Mouse (Mus musculus) kidney, embryonic 15.5 days (tissue): Measurements from ENCODE around the gene Cd109. TPM values are rescaled to one million over a fixed set of nuclear protein-coding genes. Genes with fewer than 3 reads are reported as not detected.

Experiments used
- ATAC-seq: fragments of 200-750 bp; cut with Nextera tagmentation; replicated peaks from 2 replicates; pipeline ENCODE4 v1.8.0; 2017; ENCODE audit warnings: moderate TSS enrichment; ENCODE audit not compliant: low FRiP score
- H3K27ac ChIP-seq: fragments of 300-500 bp; sonication (generic); 2 replicates; pipeline ENCODE4 v1.5.1; 2015; ENCODE audit warnings: mild to moderate bottlenecking, inconsistent platforms
- H3K27me3 ChIP-seq: fragments of 300-500 bp; sonication (generic); 2 replicates; pipeline ENCODE4 v1.6.1; 2015; ENCODE audit warnings: inconsistent platforms
- H3K36me3 ChIP-seq: fragments of 300-500 bp; sonication (generic); 2 replicates; pipeline ENCODE4 v1.6.1; 2015; ENCODE audit warnings: inconsistent platforms
- H3K4me1 ChIP-seq: fragments of 300-500 bp; sonication (generic); 2 replicates; pipeline ENCODE4 v1.6.1; 2015; ENCODE audit warnings: inconsistent platforms
- H3K4me2 ChIP-seq: fragments of 300-500 bp; sonication (generic); 2 replicates; pipeline ENCODE4 v1.6.1; 2015; ENCODE audit warnings: moderate library complexity, mild to moderate bottlenecking, inconsistent platforms
- H3K4me3 ChIP-seq: fragments of 300-500 bp; sonication (generic); replicated peaks from 2 replicates; pipeline ENCODE4 v1.5.1; 2015; ENCODE audit warnings: mild to moderate bottlenecking, inconsistent platforms
- H3K9ac ChIP-seq: fragments of 300-500 bp; sonication (generic); 2 replicates; pipeline ENCODE4 v1.6.1; 2015; ENCODE audit warnings: mild to moderate bottlenecking, inconsistent platforms
- H3K9me3 ChIP-seq: fragments of 300-500 bp; sonication (generic); replicated peaks from 2 replicates; pipeline ENCODE4 v1.6.1; 2016; ENCODE audit warnings: inconsistent platforms
- WGBS: fragments of 180-500 bp; shearing (Covaris S2); methylation state at CpG from one replicate; pipeline ENCODE4 v1.1.7; 2015; ENCODE audit warnings: mixed read lengths; 5-methylcytosine and 5-hydroxymethylcytosine counted together
- polyA plus RNA-seq: library from polyadenylated mRNA; unstranded; fragments of >200 nt; fragmentation: Nextera tagmentation; extraction: Ambion mirVana; gene quantifications from 2 replicates; pipeline ENCODE4 v1.2.1, GENCODE M21; 2015

Gene Cd109
- polyA plus RNA-seq, 1 experiment from 2014 or later: 6.2 TPM

DNA sequence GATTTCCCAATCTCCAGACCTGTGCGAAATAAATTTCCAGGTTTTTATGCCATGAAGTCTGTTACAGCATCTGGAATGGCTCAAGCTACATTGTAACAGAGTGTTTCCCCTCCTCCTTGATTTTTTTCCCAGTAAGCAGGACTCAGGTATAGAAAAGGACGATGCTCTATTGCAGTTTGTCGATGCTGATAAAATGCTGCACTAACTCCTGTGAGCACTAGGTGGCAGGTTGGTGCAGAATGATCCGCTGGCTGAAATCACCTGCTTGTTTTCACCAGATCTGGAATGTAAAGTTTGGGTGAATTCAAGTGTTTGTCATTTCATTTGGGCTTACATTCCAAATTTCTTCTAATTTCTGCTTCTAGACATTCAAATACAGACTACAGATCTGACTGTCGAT is 18.5 kb upstream of the Cd109 start:
- H3K4me3 ChIP-seq: no peak overlapping the region
- H3K9ac ChIP-seq: no peak overlapping the region
- H3K27me3 ChIP-seq: no peaks in the 10 kb centered on the region
- no peak overlapping the region for H3K4me2 ChIP-seq
- WGBS: 7% methylated on average over 5 of the region's 5 CpGs
- no peak overlapping the region for H3K27ac ChIP-seq
- H3K4me1 ChIP-seq: no peaks in the 10 kb centered on the region
- no peaks in the 10 kb centered on the region for H3K36me3 ChIP-seq
- no peak for ATAC-seq
- no peaks in the 10 kb centered on the region for H3K9me3 ChIP-seq

GRCm38 (mm10) chr9:78599927-78600326 is 15.4 kb upstream of the Cd109 start:
- no peak overlapping the region for H3K4me2 ChIP-seq
- H3K9ac ChIP-seq: no peak overlapping the region
- no peak for ATAC-seq
- no peaks in the 10 kb centered on the region for H3K9me3 ChIP-seq
- no peaks in the 10 kb centered on the region for H3K36me3 ChIP-seq
- WGBS: 52% methylated on average over 5 of the region's 5 CpGs
- no peaks in the 10 kb centered on the region for H3K4me1 ChIP-seq
- H3K4me3 ChIP-seq: no peak overlapping the region
- no peaks in the 10 kb centered on the region for H3K27me3 ChIP-seq
- H3K27ac ChIP-seq: no peak overlapping the region

DNA sequence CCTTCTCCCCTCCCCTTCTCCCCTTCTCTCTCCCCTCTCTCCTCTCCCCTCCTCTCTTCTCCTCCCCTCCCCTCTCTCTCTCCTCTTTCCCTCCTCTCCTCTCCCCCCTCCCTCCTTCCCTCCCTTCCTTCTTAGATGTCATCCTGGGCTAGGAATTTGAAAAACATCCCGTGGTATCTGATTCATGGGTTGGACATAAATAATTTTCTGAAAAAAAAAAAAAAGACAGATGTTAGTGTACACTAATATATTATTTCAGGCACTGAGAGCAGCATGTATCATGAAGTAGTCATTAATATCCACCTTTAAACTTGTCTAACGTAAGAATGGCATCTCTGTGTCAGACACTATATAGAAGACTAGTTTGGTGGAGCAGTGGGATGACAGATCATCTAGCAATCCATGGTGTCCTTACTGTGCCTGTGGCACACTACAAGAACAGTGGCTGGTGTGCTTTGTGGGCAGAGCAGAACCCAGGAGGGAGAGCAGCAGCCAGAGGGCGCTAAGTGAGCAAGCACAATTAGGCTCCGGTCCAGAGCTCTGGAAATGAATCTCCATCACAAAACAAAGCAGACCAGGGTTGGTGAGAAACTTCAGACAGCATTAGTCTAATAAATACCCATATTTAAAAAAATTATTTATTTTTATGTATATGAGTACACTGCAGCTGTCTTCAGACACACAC is 14.2 kb upstream of the Cd109 start:
- no peaks in the 10 kb centered on the region for H3K9me3 ChIP-seq
- H3K9ac ChIP-seq: no peak overlapping the region
- WGBS: 49% methylated on average over 4 of the region's 4 CpGs

GRCm38 (mm10) chr9:78614201-78614600 is 1.1 kb upstream of the Cd109 start:
- Histone ChIP-seq H3K27me3 (peaks cover 33% of the 10 kb centered on the region), H3K27ac (no peak overlapping the region), H3K9ac (no peak overlapping the region), H3K4me1 (peaks cover 23% of the 10 kb centered on the region), H3K4me3 (no peak overlapping the region), H3K9me3 (no peaks in the 10 kb centered on the region), H3K36me3 (no peaks in the 10 kb centered on the region), H3K4me2 (no peak overlapping the region)
- no peak for ATAC-seq
- 47% methylated on average over 6 of the region's 6 CpGs for WGBS

More for the DNA sequence above, 14.2 kb upstream of the Cd109 start:
- no peak for ATAC-seq
- H3K36me3 ChIP-seq: no peaks in the 10 kb centered on the region
- no peak overlapping the region for H3K27ac ChIP-seq
- H3K27me3 ChIP-seq: no peaks in the 10 kb centered on the region
- H3K4me2 ChIP-seq: no peak overlapping the region
- H3K4me1 ChIP-seq: peaks cover under 1% of the 10 kb centered on the region; the same call in 1 of the 2 replicates
- no peak overlapping the region for H3K4me3 ChIP-seq

GRCm38 (mm10) chr9:78619285-78619684 is 3.9 kb downstream of the Cd109 start:
- 79% methylated on average over 9 of the region's 9 CpGs for WGBS
- no peak; the same call in 1 of the 2 replicates for ATAC-seq
- H3K27me3 ChIP-seq: peaks cover 23% of the 10 kb centered on the region
- H3K27ac ChIP-seq: 0 out of 2 replicates have a peak overlapping the region, but pooled peaks have one; percentile 20
- H3K4me2 ChIP-seq: no peak overlapping the region
- no peak overlapping the region for H3K4me3 ChIP-seq
- H3K9ac ChIP-seq: no peak overlapping the region
- H3K9me3 ChIP-seq: no peaks in the 10 kb centered on the region
- H3K4me1 ChIP-seq: peaks cover 23% of the 10 kb centered on the region
- no peaks in the 10 kb centered on the region for H3K36me3 ChIP-seq

DNA sequence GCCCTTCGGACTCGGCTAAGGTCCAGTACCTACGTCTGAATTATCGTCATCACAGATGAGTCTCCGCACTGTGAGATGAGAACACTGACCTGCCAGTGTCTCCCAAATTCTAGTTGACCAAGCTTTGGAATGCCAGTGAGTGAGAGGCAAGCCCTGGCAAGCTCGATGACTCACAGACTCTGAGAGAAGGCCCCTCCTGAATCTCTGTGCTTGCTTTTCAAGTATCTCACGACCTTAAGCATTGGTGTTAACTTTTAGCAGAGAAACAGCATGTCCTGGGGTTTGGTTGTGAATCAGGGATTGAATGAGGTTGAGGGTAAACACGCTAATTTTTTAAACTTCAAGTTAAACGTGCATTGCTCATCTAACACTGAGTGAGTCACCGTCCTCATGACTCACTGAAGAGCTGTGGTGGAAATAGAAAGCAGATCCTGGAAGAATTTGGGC is 8.0 kb downstream of the Cd109 start:
- Histone ChIP-seq H3K9ac (no peak overlapping the region), H3K4me1 (no peaks in the 10 kb centered on the region), H3K4me3 (no peak overlapping the region), H3K4me2 (no peak overlapping the region), H3K9me3 (no peaks in the 10 kb centered on the region), H3K27me3 (no peaks in the 10 kb centered on the region), H3K27ac (no peak overlapping the region), H3K36me3 (no peaks in the 10 kb centered on the region)
- no peak for ATAC-seq
- WGBS: 82% methylated on average over 10 of the region's 10 CpGs

DNA sequence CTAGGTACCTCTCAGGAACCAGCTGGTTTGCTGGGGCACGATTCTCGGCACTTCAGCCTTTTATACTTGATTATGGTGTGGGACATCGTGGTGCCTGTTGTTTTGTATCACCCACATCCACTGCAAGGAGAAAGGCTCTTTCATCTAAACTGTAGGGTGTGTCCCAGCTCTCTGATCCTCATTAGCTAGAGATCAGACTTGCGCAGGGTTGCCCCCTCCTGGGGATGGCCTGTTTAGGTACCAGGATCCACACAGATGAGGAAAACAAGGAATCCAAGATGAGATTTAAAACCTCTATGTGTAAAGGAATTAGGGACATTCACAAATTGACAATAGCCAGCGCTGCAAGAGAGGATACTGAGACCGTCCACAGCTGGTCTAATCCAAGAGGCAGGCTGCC is 14.6 kb downstream of the Cd109 start:
- H3K9ac ChIP-seq: no peak overlapping the region
- H3K27ac ChIP-seq: no peak overlapping the region
- ATAC-seq: 0 out of 2 replicates have a peak, but pooled peaks have one; percentile 43
- H3K36me3 ChIP-seq: no peaks in the 10 kb centered on the region
- H3K27me3 ChIP-seq: no peaks in the 10 kb centered on the region
- no peaks in the 10 kb centered on the region for H3K9me3 ChIP-seq
- 53% methylated on average over 6 of the region's 6 CpGs for WGBS
- no peak overlapping the region for H3K4me3 ChIP-seq
- peak overlapping the region; percentile 37 for H3K4me2 ChIP-seq
- H3K4me1 ChIP-seq: peaks cover 6% of the 10 kb centered on the region; the same call in 1 of the 2 replicates

GRCm38 (mm10) chr9:78631755-78632434 is 16.5 kb downstream of the Cd109 start:
- Histone ChIP-seq H3K27me3 (no peaks in the 10 kb centered on the region), H3K4me2 (no peak overlapping the region), H3K4me1 (peaks cover 6% of the 10 kb centered on the region; the same call in 1 of the 2 replicates), H3K4me3 (no peak overlapping the region), H3K36me3 (no peaks in the 10 kb centered on the region), H3K9ac (no peak overlapping the region), H3K27ac (no peak overlapping the region), H3K9me3 (no peaks in the 10 kb centered on the region)
- 78% methylated on average over 6 of the region's 6 CpGs for whole genome bisulfite sequencing
- no peak for ATAC-seq

DNA sequence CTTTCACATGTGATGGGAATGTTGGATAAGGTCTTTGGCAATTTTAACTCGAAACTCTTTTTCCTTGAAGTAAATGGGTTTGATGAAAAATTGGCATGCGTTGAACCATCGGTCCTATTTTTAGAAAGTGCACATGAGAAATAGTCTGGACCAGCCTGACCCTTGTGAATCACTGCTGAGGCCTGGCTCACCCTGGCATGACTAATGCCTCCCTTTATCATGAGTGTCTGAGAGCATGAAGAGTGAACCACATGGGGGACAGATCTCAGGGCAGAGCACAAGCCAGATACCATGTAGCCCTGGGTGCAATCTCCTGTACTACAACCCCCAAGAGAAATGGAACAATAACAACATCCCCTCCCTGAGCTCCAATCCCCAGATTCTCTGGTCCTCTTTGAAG is 18.6 kb downstream of the Cd109 start:
- 92% methylated on average over 3 of the region's 3 CpGs for WGBS
- no peak overlapping the region for H3K27ac ChIP-seq
- no peak for ATAC-seq
- no peaks in the 10 kb centered on the region for H3K9me3 ChIP-seq
- no peak overlapping the region for H3K9ac ChIP-seq
- H3K4me2 ChIP-seq: no peak overlapping the region
- no peaks in the 10 kb centered on the region for H3K36me3 ChIP-seq
- no peak overlapping the region for H3K4me3 ChIP-seq
- peaks cover 6% of the 10 kb centered on the region; the same call in 1 of the 2 replicates for H3K4me1 ChIP-seq
- no peaks in the 10 kb centered on the region for H3K27me3 ChIP-seq

- Histone ChIP-seq H3K9me3 (no peaks in the 10 kb centered on the region), H3K9ac (no peak overlapping the region), H3K27ac (no peak overlapping the region), H3K4me2 (no peak overlapping the region), H3K27me3 (no peaks in the 10 kb centered on the region), H3K4me1 (no peaks in the 10 kb centered on the region), H3K36me3 (no peaks in the 10 kb centered on the region), H3K4me3 (no peak overlapping the region)
- WGBS: 88% methylated on average over 4 of the region's 4 CpGs
- no peak for ATAC-seq
Observed at GRCm38 (mm10) chr9:78641386-78641785, 26.0 kb downstream of the Cd109 start.

- Histone ChIP-seq H3K4me1 (no peaks in the 10 kb centered on the region), H3K27ac (no peak overlapping the region), H3K36me3 (no peaks in the 10 kb centered on the region), H3K9ac (no peak overlapping the region), H3K4me3 (no peak overlapping the region), H3K4me2 (no peak overlapping the region), H3K9me3 (no peaks in the 10 kb centered on the region), H3K27me3 (no peaks in the 10 kb centered on the region)
- WGBS: 51% methylated on average over 6 of the region's 6 CpGs
- no peak for ATAC-seq
Observed at GRCm38 (mm10) chr9:78646008-78646777, 30.8 kb downstream of the Cd109 start.

DNA sequence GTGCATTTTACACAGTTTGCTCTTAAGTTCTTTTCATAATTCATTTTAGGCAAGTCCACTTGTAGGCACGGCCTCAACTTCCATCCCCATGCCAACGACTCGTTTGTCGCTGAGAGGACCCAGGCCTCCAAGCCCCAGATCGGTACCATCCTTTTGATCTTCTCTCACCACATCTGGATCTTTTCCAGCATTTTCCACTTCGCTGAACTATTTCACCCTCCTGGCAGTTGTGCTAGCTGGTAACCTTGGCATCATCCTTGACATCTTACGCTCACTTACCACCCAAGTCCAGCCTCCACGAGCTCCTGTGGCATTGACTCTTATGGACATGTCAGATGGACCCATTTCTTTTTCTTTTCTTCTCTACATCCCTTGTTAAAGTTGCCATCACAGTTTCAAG is 33.3 kb downstream of the Cd109 start:
- H3K9me3 ChIP-seq: no peaks in the 10 kb centered on the region
- 87% methylated on average over 8 of the region's 8 CpGs for WGBS
- no peak overlapping the region for H3K9ac ChIP-seq
- no peak overlapping the region for H3K4me3 ChIP-seq
- H3K27ac ChIP-seq: no peak overlapping the region
- no peaks in the 10 kb centered on the region for H3K36me3 ChIP-seq
- no peak for ATAC-seq
- no peaks in the 10 kb centered on the region for H3K27me3 ChIP-seq
- H3K4me2 ChIP-seq: no peak overlapping the region
- H3K4me1 ChIP-seq: no peaks in the 10 kb centered on the region
